Mouse (Mus musculus) NIH3T3 (cell line): Measurements from ENCODE around the gene Rnf216.
"Not testable (repeated sequence)": the region's sequence is repeated elsewhere in the genome, so short reads cannot be mapped to it uniquely, and the experiment has no call there.

Experiments used
- DNase-seq: peaks from one replicate; pipeline ENCODE4 v3.0.0-alpha.2; 2012; ENCODE audit warnings: low read depth

Gene Rnf216

GRCm38 (mm10) chr5:143112281-143113246 lies at the start of gene Rnf216:
Rnf216 (minus strand) TSS chr5:143112994.
- peak; percentile 97 for DNase-seq

DNA sequence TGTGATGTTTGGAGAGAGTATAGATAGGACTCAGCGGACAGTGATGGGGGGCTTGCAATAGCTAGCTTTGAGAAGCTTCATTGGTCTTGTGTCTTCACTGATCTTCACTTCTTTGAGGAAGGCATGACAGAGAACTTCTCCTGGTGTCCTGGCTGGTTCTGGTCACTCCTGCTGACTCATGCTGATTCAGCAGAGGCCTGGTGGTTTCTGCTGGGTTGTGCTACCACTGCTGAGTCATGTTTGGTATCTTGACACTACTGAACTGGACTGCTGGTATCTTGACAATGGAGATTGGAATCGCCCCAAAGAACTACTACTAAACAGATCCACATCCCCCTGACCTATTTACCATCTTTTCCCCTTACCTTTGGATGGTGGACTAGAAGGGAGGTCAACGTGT lies 42.7 kb upstream of the Rnf216 start:
- DNase-seq, result peak; percentile 26

- no peak for DNase-seq
Measured at GRCm38 (mm10) chr5:143153756-143154155, 41.0 kb upstream of the Rnf216 start.

GRCm38 (mm10) chr5:143150044-143150443 lies 37.2 kb upstream of the Rnf216 start:
- no peak for DNase-seq

DNA sequence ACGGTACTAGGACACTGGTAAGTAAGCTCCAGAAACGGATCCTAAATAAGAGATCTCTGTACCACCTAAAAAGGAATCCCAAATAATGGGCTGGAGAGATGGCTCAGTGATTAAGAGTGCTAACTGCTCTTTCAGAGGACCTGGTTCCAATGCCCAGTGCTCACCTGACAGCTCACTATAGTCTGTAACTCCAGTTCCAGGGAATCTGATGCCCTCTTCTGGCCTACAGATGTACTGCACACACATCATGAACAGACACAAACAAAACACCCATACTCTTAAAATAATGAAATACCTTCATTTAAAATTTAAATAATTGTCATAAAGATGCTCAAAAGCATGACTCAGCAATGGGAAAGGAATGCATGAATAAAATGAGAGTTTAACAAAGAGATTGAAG lies 36.7 kb upstream of the Rnf216 start:
- DNase-seq, result no peak

DNA sequence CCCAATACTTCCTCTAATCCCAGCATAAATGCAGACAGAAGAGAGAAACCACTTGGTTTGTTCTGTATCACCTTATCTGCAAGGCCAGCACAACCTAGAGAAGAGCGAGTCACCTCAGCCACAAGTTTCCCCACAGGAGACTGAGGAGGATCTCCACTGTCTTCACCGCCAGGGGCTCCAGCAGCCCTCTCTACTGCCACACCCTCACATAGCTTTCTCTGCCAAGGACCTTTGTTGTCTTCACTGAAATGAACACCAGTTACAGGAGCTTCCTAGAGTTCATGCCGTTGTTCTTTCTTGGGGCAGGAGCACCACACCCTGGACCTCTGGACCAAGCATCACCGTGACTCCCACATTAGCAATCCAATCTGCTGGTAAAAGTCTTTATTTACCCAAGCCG lies 35.9 kb upstream of the Rnf216 start:
- DNase-seq, result no peak

DNA sequence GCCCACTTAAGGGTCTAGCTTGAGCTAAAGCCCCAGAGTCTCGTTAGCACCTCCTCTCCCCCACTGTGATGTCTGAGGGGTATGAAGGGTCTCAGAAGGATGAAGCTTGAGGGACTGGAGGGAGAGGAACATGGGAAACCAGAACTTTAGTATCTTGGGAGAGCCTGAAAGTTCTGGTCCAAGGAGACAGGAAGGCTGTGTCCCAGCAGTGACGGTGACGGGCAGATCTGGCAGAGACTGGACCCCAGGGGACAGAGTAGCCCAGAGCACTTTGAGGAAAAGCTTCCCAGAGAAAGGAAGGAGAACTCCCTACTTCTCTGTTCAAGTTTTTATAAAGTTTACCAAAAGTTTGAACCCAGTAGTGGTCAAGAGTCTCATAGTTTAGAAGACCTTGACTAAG lies 34.7 kb upstream of the Rnf216 start, which contains the start of gene Olfr718-ps1:
Gene Olfr718-ps1 (minus strand): TSS at position 101 of the 400 bp plus-strand sequence.
- DNase-seq, result no peak

DNA sequence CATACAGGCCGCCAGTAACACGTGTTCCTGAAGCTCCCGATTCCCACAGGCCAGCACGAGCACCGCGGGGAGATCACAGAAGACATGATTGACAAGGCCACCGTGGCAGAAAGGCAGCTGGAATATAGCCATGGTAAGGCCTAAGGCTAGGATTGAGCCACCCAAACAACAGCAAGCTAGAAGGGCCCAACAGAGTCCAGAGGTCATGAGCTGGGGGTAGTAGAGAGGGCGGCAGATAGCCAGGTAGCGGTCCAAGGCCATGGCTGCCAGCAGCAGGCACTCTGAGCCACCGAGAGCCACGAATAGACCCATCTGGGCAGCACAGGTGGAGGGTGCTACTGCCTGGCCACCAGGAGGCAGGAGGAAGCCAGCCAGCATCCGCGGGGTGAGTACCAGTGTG lies 24.8 kb upstream of the Rnf216 start:
- no peak for DNase-seq

DNA sequence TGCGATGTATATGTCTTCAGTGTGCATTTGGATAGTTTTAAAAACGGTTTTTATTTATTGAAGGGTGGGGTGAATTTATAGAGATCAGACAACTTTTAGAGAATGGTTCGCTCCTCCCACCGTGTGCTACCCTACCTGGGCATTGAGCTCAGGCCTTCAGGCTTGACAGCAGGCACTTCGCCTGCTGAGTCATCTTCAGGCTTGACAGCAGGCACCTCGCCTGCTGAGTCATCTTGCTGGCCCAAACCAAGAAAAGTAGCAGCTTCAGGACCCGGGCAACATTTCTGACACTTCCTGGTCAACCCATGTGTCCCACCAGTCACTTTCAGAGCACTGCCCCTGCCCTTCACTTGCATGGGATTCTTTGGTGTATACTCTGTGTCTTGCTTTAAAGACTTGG lies 22.2 kb upstream of the Rnf216 start:
- peak; percentile 58 for DNase-seq

DNA sequence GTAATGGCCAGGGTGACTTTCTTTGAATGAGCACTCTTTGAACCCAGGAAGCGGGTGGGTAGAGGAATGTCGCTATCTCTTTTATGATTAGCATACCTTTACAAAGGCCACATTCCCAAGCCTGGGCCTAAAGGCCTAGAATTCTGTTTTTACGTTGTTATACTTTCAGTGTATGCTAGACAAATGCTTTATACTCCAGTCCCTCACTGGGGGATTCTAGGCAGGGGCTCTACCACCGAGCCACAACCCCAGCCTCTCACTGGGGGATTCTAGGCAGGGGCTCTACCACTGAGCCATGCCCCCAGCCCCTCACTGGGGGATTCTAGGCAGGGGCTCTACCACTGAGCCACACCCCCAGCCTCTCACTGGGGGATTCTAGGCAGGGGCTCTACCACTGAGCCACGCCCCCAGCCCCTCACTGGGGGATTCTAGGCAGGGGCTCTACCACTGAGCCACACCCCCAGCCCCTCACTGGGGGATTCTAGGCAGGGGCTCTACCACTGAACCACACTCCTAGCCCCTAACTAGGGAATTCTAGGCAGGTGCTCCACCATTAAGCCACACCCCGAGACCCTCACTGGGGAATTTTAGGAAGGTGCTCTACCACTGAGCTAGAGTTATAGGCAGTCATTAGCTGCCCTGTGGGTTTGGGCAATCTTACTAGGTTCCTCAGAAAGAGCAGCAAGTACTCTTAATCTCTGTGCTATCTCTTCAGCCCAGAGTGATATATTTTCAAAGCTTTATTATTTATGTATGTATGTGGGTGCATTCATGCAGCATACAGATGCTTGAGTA lies 21.6 kb upstream of the Rnf216 start:
- DNase-seq, result not testable (repeated sequence)

DNA sequence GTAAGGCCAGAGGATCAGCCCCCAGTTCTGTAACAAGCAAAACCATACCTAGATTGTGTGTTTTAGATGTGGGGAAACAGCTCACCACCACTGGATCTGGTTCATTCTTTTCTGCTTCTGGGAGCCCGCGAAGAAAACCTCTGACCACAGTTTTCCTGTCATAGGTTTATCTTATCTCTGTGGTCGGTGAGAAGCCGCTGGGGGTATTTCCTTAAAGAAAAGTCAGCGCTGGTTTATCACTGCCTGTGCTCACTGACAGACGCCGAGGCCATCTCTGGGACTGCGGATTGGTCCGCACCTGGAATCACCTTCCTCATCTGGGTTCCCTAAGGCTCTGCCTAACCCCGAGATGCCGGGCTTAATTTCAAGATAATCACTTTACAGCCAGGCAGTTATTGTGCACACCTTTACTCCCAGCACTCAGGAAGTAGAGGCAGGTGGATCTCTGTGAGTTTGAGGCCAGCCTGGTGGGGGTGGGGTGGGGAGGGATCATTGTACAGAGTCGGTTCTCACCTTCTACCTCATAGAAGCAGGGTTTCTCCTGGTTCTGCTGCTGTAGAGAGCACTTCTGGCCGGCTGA lies 20.2 kb upstream of the Rnf216 start:
- DNase-seq, result no peak

DNA sequence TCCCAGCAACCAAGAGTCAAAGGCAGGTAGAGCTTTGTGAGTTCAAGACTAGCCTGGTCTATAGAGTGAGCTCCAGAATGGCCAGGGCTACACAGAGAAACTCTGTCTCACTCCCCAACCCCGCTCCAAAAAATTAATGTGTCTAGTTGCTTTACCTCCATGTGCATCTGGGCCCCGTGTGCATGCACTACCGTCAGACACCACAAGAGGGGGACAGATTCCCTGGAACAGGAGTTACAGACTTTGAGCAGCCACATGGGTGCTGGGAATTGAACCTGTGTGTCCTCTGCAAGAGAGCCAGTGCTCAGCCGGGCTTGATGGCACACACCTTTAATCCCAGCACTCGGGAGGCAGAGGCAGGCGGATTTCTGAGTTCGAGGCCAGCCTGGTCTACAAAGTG lies 17.5 kb upstream of the Rnf216 start:
- DNase-seq, result peak; percentile 27

DNA sequence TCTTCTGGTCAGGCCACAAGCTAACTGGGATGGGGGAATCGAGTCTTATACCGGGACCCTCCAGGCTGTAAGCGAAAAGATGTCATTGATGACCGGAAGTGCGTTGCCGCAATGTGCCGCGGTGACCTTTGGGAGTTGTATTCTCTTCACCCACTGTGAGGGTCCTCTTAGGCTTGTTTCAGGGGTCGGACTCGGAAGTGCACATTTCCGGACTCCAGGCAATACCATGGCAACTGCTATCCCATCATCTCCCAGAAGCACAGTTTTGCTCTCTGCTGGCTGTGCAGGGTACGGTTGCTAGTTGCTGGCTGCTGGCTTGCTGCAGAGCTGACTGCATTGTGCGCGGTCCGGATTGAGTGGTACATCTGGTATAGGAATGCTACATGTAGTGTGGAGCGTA lies 16.3 kb upstream of the Rnf216 start:
- no peak for DNase-seq

GRCm38 (mm10) chr5:143127837-143128236 lies 15.0 kb upstream of the Rnf216 start:
- peak; percentile 27 for DNase-seq

- no peak for DNase-seq
Measured at GRCm38 (mm10) chr5:143126908-143127307, 14.1 kb upstream of the Rnf216 start.

DNA sequence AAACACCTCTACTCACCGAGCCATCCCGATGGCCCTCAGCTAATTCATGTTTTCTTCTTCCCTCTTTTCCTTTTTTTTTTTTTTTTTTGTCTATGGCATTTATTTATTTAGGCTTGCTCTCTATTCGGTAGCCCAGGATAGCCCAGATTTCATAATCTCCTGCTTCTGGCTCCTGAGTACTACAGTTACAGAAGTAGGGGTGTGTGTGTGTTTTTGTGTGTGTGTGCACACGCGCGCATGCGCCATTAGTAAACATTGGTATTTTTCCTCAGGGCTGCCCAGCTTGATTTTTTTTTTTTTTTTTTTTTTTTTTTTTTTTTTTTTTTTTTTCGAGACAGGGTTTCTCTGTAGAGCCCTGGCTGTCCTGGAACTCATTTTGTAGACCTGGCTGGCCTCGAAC lies 13.3 kb upstream of the Rnf216 start:
- no peak for DNase-seq

- DNase-seq, result no peak
Measured at GRCm38 (mm10) chr5:143125601-143126000, 12.8 kb upstream of the Rnf216 start.

DNA sequence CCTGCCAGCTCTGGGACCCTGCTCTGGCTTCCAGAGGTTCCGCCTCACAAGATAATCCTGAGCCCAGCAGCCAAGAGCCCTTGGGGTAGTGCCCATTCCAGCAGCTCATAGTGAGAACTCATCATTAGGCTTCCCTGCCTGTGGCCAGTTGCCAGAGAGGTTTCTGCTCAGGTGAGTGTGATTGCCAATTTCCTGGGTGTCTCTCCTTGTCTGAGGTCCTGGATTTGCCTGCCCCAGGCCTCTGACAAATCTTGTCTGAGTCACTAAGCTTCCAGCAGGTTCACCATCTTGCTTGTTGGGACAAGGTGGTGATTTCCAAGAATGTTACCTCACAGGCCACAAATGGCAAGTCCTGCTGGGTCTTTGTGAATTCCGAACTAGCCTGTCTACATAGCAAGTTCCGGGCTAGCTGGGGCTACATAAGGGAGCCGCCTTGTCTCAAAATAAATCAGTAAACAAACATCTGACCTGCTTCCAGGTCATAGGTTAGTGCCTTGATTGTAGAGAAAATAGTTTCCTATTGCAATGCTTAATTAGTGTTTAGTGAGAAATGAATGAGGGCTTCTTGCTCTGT lies 12.1 kb upstream of the Rnf216 start:
- no peak for DNase-seq

DNA sequence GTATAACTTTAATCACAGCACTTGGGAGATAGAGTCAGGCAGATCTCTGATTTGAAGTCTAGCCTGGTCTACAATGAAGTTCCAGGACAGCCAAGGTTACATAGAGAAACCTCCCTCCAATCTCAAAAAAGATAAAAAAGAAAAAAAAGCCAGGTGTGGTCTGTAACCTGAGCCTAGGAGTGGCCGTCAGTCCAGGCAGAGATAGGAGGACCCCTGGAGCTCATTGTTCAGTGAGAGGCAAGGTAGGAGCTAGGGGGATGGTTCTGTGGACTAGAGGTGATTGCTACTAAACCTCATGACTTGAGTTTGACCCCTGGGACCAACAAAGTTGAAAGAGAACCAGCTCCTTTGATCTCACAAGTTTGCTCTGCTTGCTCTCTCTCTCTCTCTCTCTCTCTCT lies 9.9 kb upstream of the Rnf216 start:
- no peak for DNase-seq

- no peak for DNase-seq
Measured at GRCm38 (mm10) chr5:143122125-143122524, 9.3 kb upstream of the Rnf216 start.

- no peak for DNase-seq
Measured at GRCm38 (mm10) chr5:143106842-143107241, 6.0 kb downstream of the Rnf216 start.

- no peak for DNase-seq
Measured at GRCm38 (mm10) chr5:143103231-143103630, 9.6 kb downstream of the Rnf216 start.
